Mouse (Mus musculus): ENCODE measurements at regions not wholly inside any gene's neighbourhood (a gene's known extent, or its start where the extent isn't known, plus 50 kb on each side); places are given as distances from the start of the nearest gene placed in this dataset.
A peak's percentile ranks its signal among the peaks of the same experiment; 100 is the strongest.
"Not testable (repeated sequence)": the region's sequence is repeated elsewhere in the genome, so short reads cannot be mapped to it uniquely, and the experiment has no call there.

DNA sequence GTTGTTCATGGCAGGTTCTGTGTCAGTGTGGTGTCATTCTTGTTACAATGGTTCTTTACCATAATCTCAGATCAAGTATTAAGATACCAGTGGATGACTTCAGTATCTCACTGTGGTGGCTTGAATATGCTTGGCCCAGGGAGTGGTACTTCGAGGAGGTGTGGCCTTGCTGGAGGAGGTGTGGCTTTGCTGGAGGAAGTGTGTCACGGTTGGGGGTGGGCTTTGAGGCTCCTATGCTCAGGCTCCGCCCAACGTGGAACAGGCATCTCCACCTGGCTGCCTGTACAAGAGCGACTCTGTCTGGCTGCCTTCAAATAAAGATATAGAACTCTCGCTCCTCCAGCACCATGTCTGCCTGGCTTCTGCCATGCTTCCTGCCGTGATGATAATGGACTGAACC is 63.6 kb downstream of the Cd2 start:
- ATAC-seq (replicated peaks; ENCODE audit: poor library complexity, severe bottlenecking) = no peak

DNA sequence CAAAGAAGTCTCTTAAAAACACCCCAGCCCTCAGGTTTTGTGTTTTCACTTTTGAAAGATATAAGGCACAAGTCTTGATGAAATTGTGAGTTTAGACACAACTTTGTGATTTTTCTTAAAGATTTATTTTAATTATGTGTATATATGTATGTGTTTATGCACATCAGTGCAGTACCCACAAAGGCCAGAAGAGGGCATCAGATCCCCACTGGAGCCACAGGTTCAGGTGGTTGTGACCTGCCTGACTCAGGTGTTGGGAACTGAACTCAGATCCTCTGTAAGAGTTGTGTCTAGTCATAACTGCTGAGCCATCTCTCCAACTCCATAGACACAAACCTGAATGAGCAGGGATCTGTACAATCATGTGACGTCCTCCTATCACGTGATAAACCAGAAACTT is 67.8 kb downstream of the Cd2 start:
- no peak for ATAC-seq (replicated peaks; ENCODE audit: poor library complexity, severe bottlenecking)

DNA sequence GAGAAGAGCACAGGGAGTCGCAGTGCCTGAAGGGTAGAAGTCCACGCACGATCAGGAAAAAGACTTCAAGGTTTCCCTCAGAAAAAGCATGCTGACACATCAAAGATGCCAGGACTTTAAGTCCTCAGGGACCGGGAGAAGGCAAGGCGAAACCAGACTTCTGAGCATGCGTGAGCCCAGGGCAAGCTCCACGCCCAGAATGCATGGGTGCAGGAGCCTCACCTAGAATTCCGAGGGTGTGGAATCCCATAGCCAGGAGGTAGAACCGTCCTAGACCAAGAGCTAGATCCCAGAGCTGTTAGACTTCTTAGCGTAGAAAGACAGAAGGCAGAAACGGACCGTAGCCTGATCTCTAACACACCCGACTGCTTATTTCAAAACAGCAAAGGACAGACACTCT is 71.0 kb downstream of the Cd2 start:
- ATAC-seq (replicated peaks; ENCODE audit: poor library complexity, severe bottlenecking) = no peak

DNA sequence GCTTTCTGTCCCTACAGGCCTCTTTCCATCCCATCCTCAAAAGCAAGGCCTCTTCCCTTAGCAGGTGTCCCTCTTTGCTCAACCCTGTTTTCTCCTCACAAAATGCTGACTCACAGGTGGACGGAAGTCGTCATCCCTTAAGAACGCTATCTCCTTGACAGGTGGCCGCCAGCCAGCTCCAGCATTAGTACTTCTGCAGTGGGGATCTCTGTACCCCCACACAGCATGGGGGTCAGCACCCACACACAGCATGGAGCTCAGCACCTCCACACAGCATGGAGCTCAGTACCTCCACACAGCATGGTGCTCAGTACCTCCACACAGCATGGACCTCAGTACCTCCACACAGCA is 74.6 kb downstream of the Cd2 start:
- peak; percentile 17 for ATAC-seq (replicated peaks; ENCODE audit: poor library complexity, severe bottlenecking)

DNA sequence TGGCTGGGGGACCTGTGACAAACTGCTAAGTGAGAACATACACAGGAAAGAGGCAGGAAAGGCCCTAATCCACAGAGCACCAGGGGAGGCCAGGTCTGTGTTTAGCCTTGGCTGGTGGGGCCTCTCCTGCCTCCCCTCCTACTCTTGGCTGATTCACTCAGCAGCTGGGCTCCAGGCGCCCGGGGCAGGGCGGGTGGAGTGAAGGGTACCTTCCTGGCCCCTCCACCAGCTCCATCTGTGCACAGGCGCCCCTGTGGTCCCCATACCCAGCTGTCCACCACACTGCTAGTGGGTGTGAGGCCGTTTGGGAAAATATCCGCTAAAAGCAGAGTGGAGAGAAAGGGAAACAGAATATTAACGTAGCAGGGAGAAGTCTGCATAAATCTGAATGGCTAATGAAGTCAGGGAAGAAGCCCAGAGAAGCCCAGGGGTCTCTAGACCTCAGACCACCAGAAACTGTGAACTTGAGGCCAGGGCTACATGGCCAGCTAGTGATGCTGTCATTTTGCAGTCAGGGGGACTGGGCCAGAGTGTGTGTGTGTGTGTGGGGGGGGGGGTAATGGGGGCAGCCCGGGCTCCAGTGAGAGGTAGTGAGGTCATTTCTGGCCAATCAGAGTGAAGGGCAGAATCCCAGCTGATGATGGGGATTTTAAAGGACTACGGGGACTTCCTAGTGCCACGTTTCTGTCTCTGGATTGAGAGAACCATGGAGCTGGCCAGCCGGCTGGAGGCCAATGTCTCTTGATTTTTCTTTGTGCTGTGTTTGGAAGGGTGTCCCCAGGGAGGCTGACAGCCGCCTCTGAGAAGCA is 75.1 kb downstream of the Cd2 start:
- ATAC-seq (replicated peaks; ENCODE audit: poor library complexity, severe bottlenecking) = no peak

DNA sequence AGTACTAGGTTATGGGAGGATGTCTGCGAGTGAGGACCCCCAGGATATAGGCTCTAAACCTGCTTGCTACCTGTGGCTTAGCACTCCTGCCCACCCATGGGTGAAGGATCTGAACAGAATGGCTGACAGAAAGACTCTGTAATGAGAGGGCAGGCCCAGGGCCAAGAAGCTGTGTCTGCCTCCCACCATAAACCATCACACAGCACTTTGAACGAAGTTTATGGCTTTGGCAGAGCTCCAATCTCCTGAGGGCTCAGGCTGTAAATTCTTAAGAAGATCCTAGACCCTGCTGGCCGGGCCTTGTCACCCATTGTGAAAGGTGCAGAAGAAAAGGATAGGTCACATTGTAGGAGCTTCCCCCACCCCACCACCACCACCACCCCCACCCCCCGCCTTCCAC is 75.8 kb downstream of the Cd2 start:
- ATAC-seq (replicated peaks; ENCODE audit: poor library complexity, severe bottlenecking) = no peak

DNA sequence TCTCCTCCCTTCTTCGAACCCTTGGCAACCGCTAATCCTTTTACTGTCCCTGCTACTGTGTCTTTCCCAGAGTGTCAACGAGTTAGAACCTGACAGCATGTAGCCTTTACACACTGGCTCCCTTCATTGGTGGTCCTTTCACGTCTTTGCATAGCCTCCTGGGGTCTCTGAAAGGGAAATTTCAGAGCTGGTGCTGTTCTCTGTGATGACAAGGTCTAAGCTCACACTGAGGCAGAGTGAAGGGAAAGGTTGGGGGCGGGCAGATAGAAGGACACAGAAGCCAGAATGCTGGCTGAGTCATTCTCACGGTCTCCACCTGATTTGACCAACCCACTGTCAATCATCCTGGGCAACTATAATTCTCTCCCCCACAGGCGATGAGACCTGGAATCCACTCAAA is 78.2 kb downstream of the Cd2 start:
- no peak for ATAC-seq (replicated peaks; ENCODE audit: poor library complexity, severe bottlenecking)

DNA sequence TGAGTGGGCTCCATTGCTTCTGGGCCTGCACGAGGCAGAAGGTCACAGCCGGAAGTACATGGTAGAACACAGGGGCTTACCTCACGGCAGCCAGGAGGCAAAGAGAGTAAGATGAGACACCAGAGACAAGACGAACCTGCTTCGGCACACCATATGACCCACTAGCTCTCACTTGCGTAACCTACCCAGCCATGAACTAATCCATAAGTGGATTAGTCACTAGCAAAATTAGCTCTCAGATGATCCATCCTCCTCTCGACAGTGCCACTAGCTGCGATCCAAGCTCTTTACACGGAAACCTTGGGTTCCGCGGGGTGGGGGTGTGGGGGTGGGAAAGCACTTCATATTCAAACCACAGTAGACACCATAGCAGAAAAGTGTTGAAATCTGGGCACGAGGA is 79.0 kb downstream of the Cd2 start:
- ATAC-seq (replicated peaks; ENCODE audit: poor library complexity, severe bottlenecking) = no peak; the same call in 1 of the 2 replicates

DNA sequence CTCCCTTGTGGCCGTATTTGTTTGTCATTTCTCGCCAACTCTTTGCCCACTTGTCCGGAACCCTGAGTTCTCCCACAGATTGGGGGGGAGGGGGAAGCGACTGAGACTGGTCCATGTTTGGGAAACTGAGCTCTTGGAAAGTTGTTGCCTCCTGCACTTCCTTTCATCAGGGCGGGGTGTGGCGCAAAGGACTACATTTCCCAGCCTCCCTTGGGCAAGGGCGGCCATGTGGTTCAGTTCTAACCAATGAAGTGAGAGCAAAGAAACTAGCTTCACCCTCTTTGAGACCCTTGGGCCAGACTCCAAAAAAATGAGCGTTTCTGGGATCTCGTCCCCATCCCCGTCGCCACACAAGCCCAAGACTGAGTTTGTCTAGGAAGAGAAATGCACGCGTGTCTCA is 81.6 kb downstream of the Cd2 start:
- not testable (repeated sequence) for ATAC-seq (replicated peaks; ENCODE audit: poor library complexity, severe bottlenecking)

DNA sequence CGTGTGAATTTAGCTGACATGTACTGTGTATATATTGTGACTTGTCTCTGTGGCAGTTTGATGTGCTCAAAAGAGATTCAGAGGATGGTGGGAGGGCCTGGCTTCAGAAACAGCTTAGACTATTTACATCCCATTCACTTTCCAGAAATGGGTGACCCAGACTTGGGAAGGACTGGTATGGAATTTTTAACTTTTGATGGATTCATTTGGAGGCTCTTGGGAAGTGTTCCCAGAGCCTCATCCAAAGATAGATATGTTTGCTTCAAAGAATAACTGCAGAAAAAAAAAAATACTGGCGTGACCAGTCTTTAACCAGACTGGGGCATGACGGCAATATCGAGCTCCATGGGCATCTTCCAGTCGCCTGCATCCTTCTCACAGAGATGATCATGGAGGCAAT is 84.6 kb upstream of the Ptgfrn start:
- no peak for ATAC-seq (replicated peaks; ENCODE audit: poor library complexity, severe bottlenecking)

DNA sequence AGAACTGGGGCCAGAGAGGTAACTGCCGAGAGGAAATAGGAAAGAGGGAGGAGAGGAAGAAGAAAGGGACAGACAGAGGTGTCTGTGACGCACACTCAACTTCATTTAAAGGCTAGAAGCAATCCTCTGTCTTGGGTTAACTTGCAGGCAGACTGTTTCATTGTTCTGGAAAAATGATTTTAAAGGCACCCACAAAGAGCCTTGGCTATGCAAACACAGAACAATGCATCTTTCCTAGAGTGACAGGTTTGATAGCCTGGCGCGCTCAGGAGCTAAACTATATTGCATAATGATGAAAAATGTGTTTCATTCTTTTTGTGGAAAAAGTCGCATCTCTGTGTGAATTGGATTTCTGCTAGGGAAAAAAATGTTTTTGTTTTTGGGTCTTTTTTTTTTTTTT is 84.2 kb upstream of the Ptgfrn start:
- ATAC-seq (replicated peaks; ENCODE audit: poor library complexity, severe bottlenecking) = no peak

DNA sequence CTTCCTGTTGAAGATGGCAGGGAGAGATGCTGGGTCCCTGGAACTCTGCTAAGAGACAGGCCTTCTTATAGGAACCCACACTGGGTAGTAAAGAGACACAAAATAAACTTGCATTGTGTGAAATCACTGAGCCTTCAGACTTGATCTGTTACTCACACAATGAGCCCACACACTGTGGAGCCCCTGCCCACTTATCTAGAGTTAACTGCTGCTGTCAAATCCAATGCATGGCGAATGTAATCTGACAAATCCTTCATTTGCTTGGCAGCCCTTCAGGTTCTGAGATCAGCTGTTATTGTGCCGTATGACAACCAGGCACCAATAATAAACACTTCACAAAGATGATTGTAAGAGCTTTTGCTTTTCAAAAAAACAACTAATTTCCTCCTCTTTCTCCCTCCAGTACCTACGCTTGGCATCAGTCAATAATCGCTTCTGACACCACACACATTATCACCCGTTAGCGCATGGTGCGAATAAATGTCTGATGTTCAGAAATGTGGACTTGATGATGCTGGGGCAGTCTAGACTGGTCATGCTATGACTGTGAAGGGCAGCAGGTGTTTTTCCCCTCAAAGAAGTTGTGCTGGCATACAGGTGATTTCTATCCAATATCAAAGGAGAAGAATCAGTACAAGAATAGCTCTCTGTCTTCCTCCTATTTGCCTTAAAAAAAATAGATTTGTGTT is 81.4 kb upstream of the Ptgfrn start:
- no peak for ATAC-seq (replicated peaks; ENCODE audit: poor library complexity, severe bottlenecking)

DNA sequence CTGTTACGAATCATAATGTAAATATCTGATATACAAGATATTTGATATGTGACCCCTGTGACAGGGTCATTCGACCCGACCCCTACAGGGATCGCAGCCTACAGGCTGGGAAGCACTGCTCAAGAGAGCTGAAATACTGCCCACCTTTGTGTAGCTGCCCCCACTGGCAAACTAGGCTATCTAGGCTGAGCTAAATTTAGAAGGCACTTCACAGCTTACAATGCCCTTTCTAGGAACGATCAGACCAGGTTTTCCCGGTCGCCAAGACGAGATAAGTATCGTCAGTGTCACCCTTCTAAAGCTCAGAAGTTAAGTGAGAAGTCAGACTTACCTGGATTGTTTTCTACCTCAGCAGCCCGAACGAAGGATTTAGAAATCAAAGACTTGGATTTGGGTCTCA is 71.9 kb upstream of the Ptgfrn start:
- no peak for ATAC-seq (replicated peaks; ENCODE audit: poor library complexity, severe bottlenecking)

DNA sequence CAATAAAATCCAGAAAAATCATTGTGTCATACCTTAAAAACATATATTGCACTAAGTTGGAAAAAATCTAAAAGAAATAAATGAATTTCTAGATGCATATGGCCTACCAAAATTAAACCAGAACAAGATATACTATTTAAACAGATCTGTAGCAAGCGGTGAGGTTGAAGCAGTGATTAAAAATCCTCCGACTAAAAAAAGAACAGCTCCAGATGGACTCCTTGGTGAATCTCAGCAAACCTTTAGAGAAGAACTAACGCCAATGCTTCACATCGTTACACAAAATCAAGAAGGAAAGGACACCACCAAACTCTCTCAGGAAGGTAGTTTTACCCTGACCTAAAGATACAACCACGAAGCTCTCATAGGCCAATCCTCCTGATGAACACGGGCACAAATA is 63.9 kb upstream of the Ptgfrn start:
- no peak for ATAC-seq (replicated peaks; ENCODE audit: poor library complexity, severe bottlenecking)

DNA sequence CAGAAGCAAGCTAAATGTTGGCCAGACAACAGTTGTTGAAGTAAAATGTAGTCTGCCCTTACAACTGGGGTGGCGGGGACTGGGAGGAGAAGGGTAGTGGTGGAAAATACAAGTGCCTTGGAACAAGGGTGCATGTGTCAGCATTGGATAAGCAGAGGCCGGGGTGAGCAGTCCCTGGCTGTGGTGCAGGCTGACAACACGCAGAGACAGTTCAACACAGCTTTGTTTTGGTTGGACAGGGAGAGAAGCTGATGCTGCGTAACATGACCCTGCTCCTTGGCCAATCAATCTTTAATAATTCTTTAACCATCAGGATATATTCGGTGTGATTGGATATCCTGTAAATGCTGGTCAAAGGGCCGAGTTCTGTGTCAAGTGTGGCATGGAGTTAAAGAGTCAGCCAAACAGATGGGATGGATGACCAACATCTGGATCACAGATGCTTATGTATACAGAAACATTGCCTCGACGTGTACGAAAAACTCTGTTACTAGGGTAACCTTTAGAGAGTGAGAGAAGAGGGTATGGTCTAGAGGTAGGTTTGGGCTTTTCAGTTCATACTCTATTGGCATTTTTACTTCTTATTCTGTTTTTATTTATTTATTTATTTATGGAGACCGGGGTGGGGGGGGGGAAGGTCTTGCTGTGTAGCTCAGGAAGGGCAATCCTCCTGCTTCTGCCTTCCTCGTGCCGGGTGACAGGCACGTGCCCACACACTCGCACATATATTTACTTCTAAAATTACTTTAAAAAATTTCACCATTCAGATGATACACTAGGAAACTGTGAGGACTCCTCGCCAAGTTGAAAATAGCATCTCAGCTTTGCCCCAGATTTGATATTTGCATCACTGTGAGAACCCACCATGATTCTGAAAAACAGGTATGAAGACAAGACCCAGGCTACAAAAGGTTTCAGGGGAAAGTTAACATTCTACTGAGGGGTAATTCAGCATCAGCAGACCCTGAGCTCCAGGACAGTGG is 60.2 kb upstream of the Ptgfrn start:
- no peak for ATAC-seq (replicated peaks; ENCODE audit: poor library complexity, severe bottlenecking)

DNA sequence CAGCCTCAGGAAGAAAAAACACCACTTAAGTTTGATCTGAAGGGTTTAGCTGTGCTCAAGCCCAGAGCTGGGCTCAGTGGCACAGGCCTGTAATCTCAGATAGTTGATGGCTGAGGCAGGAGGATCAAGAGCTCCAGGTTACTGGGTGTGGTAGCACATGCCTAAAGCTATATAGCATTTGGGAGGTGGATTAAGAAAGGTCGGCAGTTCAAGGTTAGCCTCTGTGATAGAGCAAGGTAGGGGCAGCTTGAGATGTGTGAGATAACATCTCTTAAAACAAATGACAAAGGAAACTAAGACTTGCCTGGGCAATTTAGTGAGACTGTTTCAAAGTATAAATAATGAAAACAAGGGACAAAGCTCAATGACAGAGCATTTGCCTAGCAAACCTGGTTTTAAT is 56.9 kb upstream of the Ptgfrn start:
- ATAC-seq (replicated peaks; ENCODE audit: poor library complexity, severe bottlenecking) = no peak

DNA sequence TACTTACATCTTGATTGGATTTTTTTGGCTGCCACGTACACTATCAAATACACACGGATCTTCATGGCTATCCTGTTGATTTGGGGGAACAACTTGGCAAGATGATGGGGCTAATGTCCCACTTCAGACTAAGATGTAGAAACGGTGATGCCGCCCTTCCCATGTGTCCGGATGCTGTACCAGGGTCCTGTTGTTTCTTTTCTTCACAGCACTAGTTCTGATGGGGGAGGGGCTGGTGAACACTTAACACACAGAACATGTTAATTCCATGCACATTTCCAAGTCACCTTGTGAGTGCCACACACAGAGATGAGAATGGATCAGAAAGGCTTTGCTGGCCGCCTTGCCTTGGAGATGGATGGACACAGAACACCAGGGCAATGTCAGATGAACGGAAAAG is 56.5 kb upstream of the Ptgfrn start:
- ATAC-seq (replicated peaks; ENCODE audit: poor library complexity, severe bottlenecking) = no peak

DNA sequence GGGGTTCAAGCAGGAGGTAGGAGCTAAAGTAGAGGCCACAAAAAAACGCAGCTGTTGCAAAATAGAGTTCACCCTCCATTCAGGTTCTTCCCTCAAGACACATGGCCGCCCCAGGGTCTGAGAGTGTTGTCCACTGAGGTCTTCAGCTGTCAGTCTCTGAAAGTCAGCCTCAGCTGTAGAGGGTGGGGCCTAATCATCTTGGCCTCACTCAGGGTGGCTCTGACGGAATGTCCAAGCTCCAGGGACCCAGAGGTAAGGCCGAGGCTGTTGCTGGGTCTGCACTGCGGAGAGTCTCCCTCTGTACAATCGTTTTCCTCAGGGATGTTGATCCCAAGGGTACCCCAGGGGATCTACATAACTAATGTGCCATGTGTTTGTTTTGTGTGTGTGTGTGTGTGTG is 55.2 kb upstream of the Ptgfrn start:
- no peak for ATAC-seq (replicated peaks; ENCODE audit: poor library complexity, severe bottlenecking)

DNA sequence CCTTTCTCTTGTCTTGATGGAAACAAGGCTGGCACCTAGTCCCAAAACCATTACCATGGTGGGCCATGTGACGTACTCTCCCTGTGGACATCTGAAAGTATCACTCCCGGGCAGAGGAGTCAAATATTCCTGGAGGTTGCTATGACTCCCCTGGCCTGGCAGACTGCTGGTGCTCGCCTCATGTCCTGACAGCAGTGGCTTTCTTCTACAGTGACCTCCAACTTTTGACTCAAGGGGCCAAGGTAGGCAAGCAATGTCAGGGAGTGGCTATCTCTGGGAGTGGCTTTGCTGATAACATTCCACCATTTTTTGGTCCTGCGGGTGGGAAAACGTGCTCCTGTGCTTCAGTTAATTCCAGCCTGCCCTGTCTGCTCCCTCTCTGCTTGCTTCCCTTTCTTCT is 54.7 kb upstream of the Ptgfrn start:
- no peak for ATAC-seq (replicated peaks; ENCODE audit: poor library complexity, severe bottlenecking)

DNA sequence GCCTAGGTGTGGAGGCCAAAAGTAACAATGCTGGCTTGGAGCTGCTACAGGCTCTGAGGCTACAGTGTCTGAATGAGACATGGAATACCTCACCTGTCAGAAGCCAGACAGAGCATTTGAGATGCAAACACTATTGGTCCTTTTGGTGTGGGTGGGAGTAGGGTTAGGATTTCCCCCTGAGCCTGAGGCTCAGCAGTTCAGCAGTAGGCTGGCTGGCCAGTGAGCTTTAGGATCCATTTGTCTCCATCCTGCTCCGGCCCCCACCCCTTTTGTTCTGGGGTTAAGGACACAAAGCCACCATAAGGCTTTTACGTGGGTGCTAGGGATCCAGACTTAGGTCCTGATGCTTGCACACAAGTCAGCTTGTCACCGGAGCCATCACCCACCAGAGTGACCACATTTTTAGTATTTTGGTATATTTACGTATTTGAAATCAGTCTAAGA is 53.9 kb upstream of the Ptgfrn start:
- no peak for ATAC-seq (replicated peaks; ENCODE audit: poor library complexity, severe bottlenecking)
